Mouse (Mus musculus) embryonic fibroblast, embryonic 13.5 days (primary cell): Measurements from ENCODE around the gene Dyrk1a. TPM values are rescaled to one million over a fixed set of nuclear protein-coding genes. Genes with fewer than 3 reads are reported as not detected.

ENCODE experiments used
- H3K27ac ChIP-seq: 2 replicates; pipeline ENCODE4 v1.5.1; 2012; ENCODE audit warnings: low read length, control low read depth, inconsistent platforms; ENCODE audit not compliant: insufficient read depth
- H3K4me1 ChIP-seq: 2 replicates; pipeline ENCODE4 v1.6.1; 2011; ENCODE audit warnings: low read length; ENCODE audit not compliant: control insufficient read depth, insufficient read depth
- H3K4me3 ChIP-seq: 2 replicates; pipeline ENCODE4 v1.5.1; 2011; ENCODE audit warnings: mild to moderate bottlenecking, control low read depth, low read length; ENCODE audit not compliant: insufficient read depth
- CTCF ChIP-seq: IDR thresholded peaks from 2 replicates; pipeline ENCODE4 v1.5.1; 2011; ENCODE audit warnings: mild to moderate bottlenecking, control low read depth, low read length, moderate library complexity, borderline replicate concordance; ENCODE audit not compliant: insufficient read depth
- POLR2A ChIP-seq: IDR thresholded peaks from 2 replicates; pipeline ENCODE4 v1.6.1; 2011; ENCODE audit warnings: low read depth, mild to moderate bottlenecking, control low read depth, low read length, moderate library complexity
- polyA plus RNA-seq: library from polyadenylated mRNA; stranded (reverse); fragments of >200 nt; gene quantifications from 2 replicates; pipeline ENCODE4 v1.2.4, GENCODE M21; 2011; ENCODE audit warnings: low read depth; ENCODE audit not compliant: missing spikeins, insufficient read length

The Dyrk1a gene
- polyA plus RNA-seq, 1 experiment: 50.5 TPM

GRCm38 (mm10) chr16:94601089-94601488 is 31.3 kb downstream of the Dyrk1a start:
- H3K4me1 ChIP-seq: peaks cover 30% of the 10 kb centered on the region
- no peak overlapping the region for H3K4me3 ChIP-seq
- H3K27ac ChIP-seq: no peak overlapping the region
- no peak for TF ChIP-seq CTCF
- no peak for TF ChIP-seq POLR2A

GRCm38 (mm10) chr16:94601540-94601953 is 31.7 kb downstream of the Dyrk1a start:
- H3K4me3 ChIP-seq: no peak overlapping the region
- no peak for TF ChIP-seq CTCF
- no peak for TF ChIP-seq POLR2A
- H3K4me1 ChIP-seq: peaks cover 32% of the 10 kb centered on the region
- peak overlapping the region; percentile 22 for H3K27ac ChIP-seq

- no peak for TF ChIP-seq CTCF
- TF ChIP-seq POLR2A: no peak
- H3K4me1 ChIP-seq: peaks cover 32% of the 10 kb centered on the region
- peak overlapping the region; percentile 5; the same call in 1 of the 2 replicates for H3K27ac ChIP-seq
- H3K4me3 ChIP-seq: no peak overlapping the region
Measured at GRCm38 (mm10) chr16:94602188-94602587, 32.4 kb downstream of the Dyrk1a start.

- H3K4me3 ChIP-seq: no peak overlapping the region
- H3K27ac ChIP-seq: no peak overlapping the region
- H3K4me1 ChIP-seq: peaks cover 35% of the 10 kb centered on the region
- TF ChIP-seq CTCF (no peak), POLR2A (no peak)
Measured at GRCm38 (mm10) chr16:94602730-94603129, 32.9 kb downstream of the Dyrk1a start.

- TF ChIP-seq POLR2A: no peak
- no peak for TF ChIP-seq CTCF
Measured at GRCm38 (mm10) chr16:94606169-94606568, 36.4 kb downstream of the Dyrk1a start.

GRCm38 (mm10) chr16:94607468-94607867 is 37.7 kb downstream of the Dyrk1a start:
- Histone ChIP-seq H3K4me1 (peaks cover 16% of the 10 kb centered on the region), H3K27ac (0 out of 2 replicates have a peak overlapping the region, but pooled peaks have one; percentile 12), H3K4me3 (no peak overlapping the region)
- TF ChIP-seq CTCF (no peak), POLR2A (no peak)

More at GRCm38 (mm10) chr16:94606169-94606568, 36.4 kb downstream of the Dyrk1a start:
- Histone ChIP-seq H3K27ac (no peak overlapping the region), H3K4me3 (no peak overlapping the region), H3K4me1 (peaks cover 22% of the 10 kb centered on the region)

GRCm38 (mm10) chr16:94608706-94609594 is 39.1 kb downstream of the Dyrk1a start:
- no peak overlapping the region for H3K4me3 ChIP-seq
- no peak for TF ChIP-seq CTCF
- TF ChIP-seq POLR2A: no peak
- peaks cover 7% of the 10 kb centered on the region for H3K4me1 ChIP-seq
- peak overlapping the region; percentile 41; the same call in 1 of the 2 replicates for H3K27ac ChIP-seq

GRCm38 (mm10) chr16:94612573-94612972 is 42.8 kb downstream of the Dyrk1a start:
- Histone ChIP-seq H3K4me1 (peaks cover 2% of the 10 kb centered on the region; the same call in 1 of the 2 replicates), H3K27ac (no peak overlapping the region), H3K4me3 (no peak overlapping the region)
- TF ChIP-seq POLR2A (no peak), CTCF (no peak)

- H3K27ac ChIP-seq: no peak overlapping the region
- no peak overlapping the region for H3K4me3 ChIP-seq
- TF ChIP-seq POLR2A (no peak), CTCF (no peak)
- peaks cover 3% of the 10 kb centered on the region; the same call in 1 of the 2 replicates for H3K4me1 ChIP-seq
Measured at GRCm38 (mm10) chr16:94617255-94617654, 47.4 kb downstream of the Dyrk1a start.

GRCm38 (mm10) chr16:94618543-94618942 is 48.7 kb downstream of the Dyrk1a start:
- Histone ChIP-seq H3K27ac (no peak overlapping the region), H3K4me3 (no peak overlapping the region), H3K4me1 (peaks cover 3% of the 10 kb centered on the region; the same call in 1 of the 2 replicates)
- peak; percentile 79 for TF ChIP-seq CTCF
- TF ChIP-seq POLR2A: no peak
